Comparison of ENCODE assay signal across 20 mouse cellular contexts in genomic region chr8:120180445-120180970, GRCm38 (mm10). TPM values are rescaled to one million over a fixed set of nuclear protein-coding genes. Genes with fewer than 3 reads are reported as not detected.
DNase-seq lines count a peak whose midpoint lies in the region; ATAC-seq lines count a peak whose summit lies in the region.
"Had no signal": no experiment of that assay in that cellular context is flagged by ENCODE, and none has a peak within 500 bp of the region (broad histone marks: within the 10 kb centered on the region; RNA-seq: fewer than 3 reads in every experiment).

No protein-coding gene starts in this region.

- H3K4me3 ChIP-seq in hindbrain, embryonic 11.5 days (ENCODE audit: low read depth, low read length) = no peak overlapping the region
- H3K4me3 ChIP-seq in hindbrain, embryonic 12.5 days = no peak overlapping the region
- no peak overlapping the region for H3K4me3 ChIP-seq in neural tube, embryonic 11.5 days (ENCODE audit: low read depth, low read length)
- no peak overlapping the region for H3K4me3 ChIP-seq in neural tube, embryonic 15.5 days (replicated peaks)
- no peak overlapping the region for H3K4me3 ChIP-seq in embryonic facial prominence, embryonic 14.5 days (ENCODE audit: low read depth, low read length)
- H3K4me3 ChIP-seq: heart, embryonic 15.5 days; layer of hippocampus, adult 2 months; limb, embryonic 13.5 days; liver, embryonic 15.5 days had no signal

- WGBS in hindbrain, embryonic 11.5 days = 35% methylated on average over 7 of the region's 7 CpGs
- 27% methylated on average over 7 of the region's 7 CpGs for WGBS in hindbrain, embryonic 12.5 days
- 30% methylated on average over 7 of the region's 7 CpGs for WGBS in neural tube, embryonic 11.5 days
- 22% methylated on average over 7 of the region's 7 CpGs for WGBS in neural tube, embryonic 15.5 days
- WGBS in embryonic facial prominence, embryonic 14.5 days = 41% methylated on average over 7 of the region's 7 CpGs

- no peaks in the 10 kb centered on the region for H3K9me3 ChIP-seq in hindbrain, embryonic 11.5 days (ENCODE audit: control insufficient read depth, low read length)
- no peaks in the 10 kb centered on the region for H3K9me3 ChIP-seq in hindbrain, embryonic 12.5 days (replicated peaks)
- no peaks in the 10 kb centered on the region for H3K9me3 ChIP-seq in neural tube, embryonic 11.5 days (ENCODE audit: control insufficient read depth, low read length)
- H3K9me3 ChIP-seq in neural tube, embryonic 15.5 days (replicated peaks) = no peaks in the 10 kb centered on the region
- H3K9me3 ChIP-seq in embryonic facial prominence, embryonic 14.5 days (ENCODE audit: control insufficient read depth, low read length) = no peaks in the 10 kb centered on the region
- H3K9me3 ChIP-seq: heart, embryonic 15.5 days; limb, embryonic 13.5 days; liver, embryonic 15.5 days had no signal

- H3K9ac ChIP-seq in hindbrain, embryonic 11.5 days (ENCODE audit: low read depth, low read length) = no peak overlapping the region
- H3K9ac ChIP-seq in hindbrain, embryonic 12.5 days = no peak overlapping the region
- 0 out of 2 replicates have a peak overlapping the region, but pooled peaks have one; percentile 10 for H3K9ac ChIP-seq in neural tube, embryonic 11.5 days (ENCODE audit: low read length)
- no peak overlapping the region for H3K9ac ChIP-seq in neural tube, embryonic 15.5 days (replicated peaks)
- H3K9ac ChIP-seq in embryonic facial prominence, embryonic 14.5 days (ENCODE audit: low read depth, low read length) = no peak overlapping the region
- H3K9ac ChIP-seq: heart, embryonic 15.5 days; hindbrain, embryonic 14.5 days; limb, embryonic 13.5 days; liver, embryonic 15.5 days had no signal

- H3K4me1 ChIP-seq in hindbrain, embryonic 11.5 days (replicated peaks; ENCODE audit: control insufficient read depth, insufficient read depth, low read length) = peaks cover 35% of the 10 kb centered on the region
- peaks cover 56% of the 10 kb centered on the region for H3K4me1 ChIP-seq in hindbrain, embryonic 12.5 days
- peaks cover 44% of the 10 kb centered on the region for H3K4me1 ChIP-seq in neural tube, embryonic 11.5 days (ENCODE audit: control insufficient read depth, insufficient read depth, low read length)
- peaks cover 65% of the 10 kb centered on the region for H3K4me1 ChIP-seq in neural tube, embryonic 15.5 days
- H3K4me1 ChIP-seq in embryonic facial prominence, embryonic 14.5 days (ENCODE audit: control insufficient read depth, insufficient read depth, low read length) = peaks cover 31% of the 10 kb centered on the region

- H3K27me3 ChIP-seq in hindbrain, embryonic 11.5 days (ENCODE audit: control insufficient read depth, insufficient read depth, low read length) = peaks cover 3% of the 10 kb centered on the region; the same call in 1 of the 2 replicates
- peaks cover 7% of the 10 kb centered on the region; the same call in 1 of the 2 replicates for H3K27me3 ChIP-seq in hindbrain, embryonic 12.5 days
- 0 out of 2 replicates have a peak, but pooled peaks cover 4% of the 10 kb centered on the region for H3K27me3 ChIP-seq in neural tube, embryonic 11.5 days (ENCODE audit: control insufficient read depth, insufficient read depth, low read length)
- no peaks in the 10 kb centered on the region; the same call in 1 of the 2 replicates for H3K27me3 ChIP-seq in neural tube, embryonic 15.5 days (replicated peaks)
- peaks cover 8% of the 10 kb centered on the region for H3K27me3 ChIP-seq in embryonic facial prominence, embryonic 14.5 days (replicated peaks; ENCODE audit: control insufficient read depth, insufficient read depth, low read length)

- H3K4me2 ChIP-seq in hindbrain, embryonic 11.5 days (replicated peaks; ENCODE audit: low read depth, low read length) = no peak overlapping the region
- H3K4me2 ChIP-seq in hindbrain, embryonic 12.5 days (replicated peaks) = no peak overlapping the region
- H3K4me2 ChIP-seq in neural tube, embryonic 11.5 days (ENCODE audit: low read depth) = no peak overlapping the region
- no peak overlapping the region for H3K4me2 ChIP-seq in neural tube, embryonic 15.5 days
- H3K4me2 ChIP-seq in embryonic facial prominence, embryonic 14.5 days (ENCODE audit: low read depth, low read length) = no peak overlapping the region
- H3K4me2 ChIP-seq: heart, embryonic 15.5 days; hindbrain, embryonic 14.5 days; limb, embryonic 13.5 days; liver, embryonic 15.5 days had no signal

- no peak for ATAC-seq in hindbrain, embryonic 11.5 days (ENCODE audit: low FRiP score)
- ATAC-seq in hindbrain, embryonic 12.5 days (ENCODE audit: low FRiP score) = no peak
- no peak for ATAC-seq in neural tube, embryonic 11.5 days (ENCODE audit: insufficient read depth, low FRiP score, low TSS enrichment)
- no peak for ATAC-seq in neural tube, embryonic 15.5 days (ENCODE audit: low FRiP score)
- ATAC-seq in embryonic facial prominence, embryonic 14.5 days (ENCODE audit: low read depth) = no peak

- DNase-seq in hindbrain, embryonic 11.5 days (ENCODE audit: low spot score) = peak; percentile 45
- DNase-seq in neural tube, embryonic 11.5 days (ENCODE audit: low spot score) = peak; percentile 30
- peak; percentile 26 for DNase-seq in embryonic facial prominence, embryonic 14.5 days (ENCODE audit: low spot score)
- DNase-seq in cerebellum, adult 9-11 months = no peak
- DNase-seq in right cerebral cortex, postnatal 36 days (ENCODE audit: low spot score in 2 of 2) = no peak
- DNase-seq: adrenal gland, postnatal 25 days; cerebellum, adult 2 months; gastrocnemius, postnatal 10 days; heart, adult 18-20 months; kidney, adult 18-20 months; kidney, postnatal 10 days; right cerebral cortex, adult 18-20 months had no signal

- H3K27ac ChIP-seq in hindbrain, embryonic 11.5 days (ENCODE audit: low read depth, low read length) = no peak overlapping the region
- no peak overlapping the region for H3K27ac ChIP-seq in hindbrain, embryonic 12.5 days
- 0 out of 2 replicates have a peak overlapping the region, but pooled peaks have one; percentile 39 for H3K27ac ChIP-seq in neural tube, embryonic 11.5 days (ENCODE audit: low read depth, low read length)
- H3K27ac ChIP-seq in neural tube, embryonic 15.5 days (replicated peaks) = no peak overlapping the region
- H3K27ac ChIP-seq in embryonic facial prominence, embryonic 14.5 days (replicated peaks; ENCODE audit: low read depth, low read length) = no peak overlapping the region
- H3K27ac ChIP-seq: heart, embryonic 15.5 days; hindbrain, embryonic 14.5 days; layer of hippocampus, adult 2 months; limb, embryonic 13.5 days; liver, embryonic 15.5 days; macrophage had no signal

- no peaks in the 10 kb centered on the region for H3K36me3 ChIP-seq in hindbrain, embryonic 11.5 days (ENCODE audit: control insufficient read depth, insufficient read depth, low read length)
- no peaks in the 10 kb centered on the region for H3K36me3 ChIP-seq in hindbrain, embryonic 12.5 days
- no peaks in the 10 kb centered on the region for H3K36me3 ChIP-seq in neural tube, embryonic 11.5 days (ENCODE audit: control insufficient read depth, insufficient read depth, low read length)
- no peaks in the 10 kb centered on the region for H3K36me3 ChIP-seq in neural tube, embryonic 15.5 days
- H3K36me3 ChIP-seq in embryonic facial prominence, embryonic 14.5 days (ENCODE audit: control insufficient read depth, insufficient read depth, low read length) = no peaks in the 10 kb centered on the region
- H3K36me3 ChIP-seq: heart, embryonic 15.5 days; limb, embryonic 13.5 days; liver, embryonic 15.5 days had no signal

RNA-seq across cellular contexts. Expression of gene Fam92b, which starts 3.2 kb away (rescaled TPM):
- 2.1 and 2.7 TPM in 2 replicates for polyA plus RNA-seq in hindbrain, embryonic 11.5 days (2014; fragmentation: Nextera tagmentation; extraction: Ambion mirVana)
- polyA plus RNA-seq in hindbrain, embryonic 12.5 days (2016; fragmentation: Nextera tagmentation; extraction: Ambion mirVana) = 1.6 and 3.0 TPM in 2 replicates
- polyA plus RNA-seq in neural tube, embryonic 11.5 days (2014; fragmentation: Nextera tagmentation; extraction: Ambion mirVana) = 0.90 and 1.0 TPM in 2 replicates
- polyA plus RNA-seq in neural tube, embryonic 15.5 days (2015; fragmentation: Nextera tagmentation; extraction: Ambion mirVana) = 1.6 and 1.7 TPM in 2 replicates
- 2.4 and 3.5 TPM in 2 replicates for polyA plus RNA-seq in embryonic facial prominence, embryonic 14.5 days (2014; fragmentation: Nextera tagmentation; extraction: Ambion mirVana)
- polyA plus RNA-seq: limb, embryonic 13.5 days; liver, embryonic 15.5 days; macrophage had no signal

RNA-seq across cellular contexts. Expression of gene Gse1, which starts 47.7 kb away (rescaled TPM):
- polyA plus RNA-seq in hindbrain, embryonic 11.5 days (2014; fragmentation: Nextera tagmentation; extraction: Ambion mirVana) = 16.5 and 17.8 TPM in 2 replicates
- polyA plus RNA-seq in hindbrain, embryonic 12.5 days (2016; fragmentation: Nextera tagmentation; extraction: Ambion mirVana) = 22.4 and 24.0 TPM in 2 replicates
- polyA plus RNA-seq in neural tube, embryonic 11.5 days (2014; fragmentation: Nextera tagmentation; extraction: Ambion mirVana) = 19.9 and 33.5 TPM in 2 replicates
- polyA plus RNA-seq in neural tube, embryonic 15.5 days (2015; fragmentation: Nextera tagmentation; extraction: Ambion mirVana) = 12.2 and 14.0 TPM in 2 replicates
- polyA plus RNA-seq in embryonic facial prominence, embryonic 14.5 days (2014; fragmentation: Nextera tagmentation; extraction: Ambion mirVana) = 8.7 and 11.3 TPM in 2 replicates

Comparison
In these comparisons a context has a peak if more than half of its experiments do, and no peak if none do; other contexts are left out.
1. DNase-seq: peak in hindbrain, embryonic 11.5 days (single experiment), neural tube, embryonic 11.5 days (single experiment) and embryonic facial prominence, embryonic 14.5 days (single experiment); none in cerebellum, adult 9-11 months (single experiment) and right cerebral cortex, postnatal 36 days (0 of 2).